Mouse (Mus musculus): Measurements from ENCODE around the gene Cyfip1.

Gene Cyfip1

GRCm38 (mm10) chr7:55956054-55956453, 114.5 kb downstream of the Cyfip1 start:
- no peak for DNase-seq (ENCODE audit: low spot score in 2 of 2)

- DNase-seq (ENCODE audit: low spot score in 2 of 2) = no peak
Observed at GRCm38 (mm10) chr7:55957178-55957577, 115.6 kb downstream of the Cyfip1 start.

- DNase-seq (ENCODE audit: low spot score in 2 of 2) = no peak
Observed at GRCm38 (mm10) chr7:55957916-55958315, 116.4 kb downstream of the Cyfip1 start.

GRCm38 (mm10) chr7:55959801-55960200, 118.3 kb downstream of the Cyfip1 start:
- no peak for DNase-seq (ENCODE audit: low spot score in 2 of 2)

- DNase-seq (ENCODE audit: low spot score in 2 of 2) = no peak
Observed at GRCm38 (mm10) chr7:55960506-55960905, 119.0 kb downstream of the Cyfip1 start.

GRCm38 (mm10) chr7:55962004-55962908, 120.7 kb downstream of the Cyfip1 start, which contains the start of gene Nipa2:
Nipa2 (minus strand) TSS chr7:55962476.
- DNase-seq (ENCODE audit: low spot score in 2 of 2) = peak; percentile 82 to 92

GRCm38 (mm10) chr7:55966866-55967460, 125.4 kb downstream of the Cyfip1 start:
- DNase-seq (ENCODE audit: low spot score in 2 of 2) = no peak

GRCm38 (mm10) chr7:55968258-55968901, 126.8 kb downstream of the Cyfip1 start:
- peak in 1 of 2 experiments; percentile 44 for DNase-seq (ENCODE audit: low spot score in 2 of 2)

GRCm38 (mm10) chr7:55969415-55969814, 127.9 kb downstream of the Cyfip1 start:
- no peak for DNase-seq (ENCODE audit: low spot score in 2 of 2)

- no peak for DNase-seq (ENCODE audit: low spot score in 2 of 2)
Observed at GRCm38 (mm10) chr7:55974429-55974828, 132.9 kb downstream of the Cyfip1 start.

GRCm38 (mm10) chr7:55981511-55981910, 140.0 kb downstream of the Cyfip1 start:
- DNase-seq (ENCODE audit: low spot score in 2 of 2) = no peak
